In genomic region chr5:74121861-74122630, GRCm38 (mm10) we compare ENCODE assay signal across 11 mouse cellular contexts. TPM values are rescaled to one million over a fixed set of nuclear protein-coding genes. Genes with fewer than 3 reads are reported as not detected.
DNase-seq lines count a peak whose midpoint lies in the region; ATAC-seq lines count a peak whose summit lies in the region.
"Had no signal": no experiment of that assay in that cellular context is flagged by ENCODE, and none has a peak within 500 bp of the region (broad histone marks: within the 10 kb centered on the region; RNA-seq: fewer than 3 reads in every experiment).

No protein-coding gene starts in this region.

- peak overlapping the region; percentile 65 for H3K27ac ChIP-seq in kidney, embryonic 16.5 days (ENCODE audit: low read length)
- peak overlapping the region; percentile 24; the same call in 1 of the 2 replicates for H3K27ac ChIP-seq in embryonic facial prominence, embryonic 14.5 days (replicated peaks; ENCODE audit: low read depth, low read length)
- H3K27ac ChIP-seq: liver, embryonic 14.5 days had no signal

- H3K36me3 ChIP-seq in kidney, embryonic 16.5 days (ENCODE audit: insufficient read depth, low read length) = no peaks in the 10 kb centered on the region
- H3K36me3 ChIP-seq in embryonic facial prominence, embryonic 14.5 days (ENCODE audit: control insufficient read depth, insufficient read depth, low read length) = no peaks in the 10 kb centered on the region

- H3K4me1 ChIP-seq in kidney, embryonic 16.5 days (ENCODE audit: insufficient read depth, low read length) = peaks cover 11% of the 10 kb centered on the region
- peaks cover 13% of the 10 kb centered on the region; the same call in 1 of the 2 replicates for H3K4me1 ChIP-seq in embryonic facial prominence, embryonic 14.5 days (ENCODE audit: control insufficient read depth, insufficient read depth, low read length)

- H3K9ac ChIP-seq in kidney, embryonic 16.5 days (replicated peaks; ENCODE audit: low read length) = no peak overlapping the region
- no peak overlapping the region for H3K9ac ChIP-seq in embryonic facial prominence, embryonic 14.5 days (ENCODE audit: low read depth, low read length)
- H3K9ac ChIP-seq: liver, embryonic 14.5 days had no signal

- DNase-seq in kidney, postnatal 14 days = no peak
- DNase-seq in embryo, embryonic 11 days = peak; percentile 57
- DNase-seq in embryonic facial prominence, embryonic 14.5 days (ENCODE audit: low spot score) = peak; percentile 84
- DNase-seq in thymus, adult 18-20 months = peak; percentile 15 to 46
- no peak for DNase-seq in cerebellum, postnatal 4 days (ENCODE audit: low spot score in 2 of 2)
- DNase-seq in lung, adult 18-20 months = no peak
- DNase-seq: cerebellum, adult 2 months; layer of hippocampus, adult 9-11 months; spleen, adult 18-20 months had no signal

- peak; percentile 61 for ATAC-seq in kidney, embryonic 16.5 days (ENCODE audit: low FRiP score, low TSS enrichment)
- ATAC-seq in embryonic facial prominence, embryonic 14.5 days (ENCODE audit: low read depth) = peak; percentile 83

- no peak overlapping the region for H3K4me3 ChIP-seq in kidney, embryonic 16.5 days (ENCODE audit: low read length)
- H3K4me3 ChIP-seq in embryonic facial prominence, embryonic 14.5 days (ENCODE audit: low read depth, low read length) = no peak overlapping the region

- H3K9me3 ChIP-seq in kidney, embryonic 16.5 days (ENCODE audit: low read length) = no peaks in the 10 kb centered on the region; the same call in 1 of the 2 replicates
- H3K9me3 ChIP-seq in embryonic facial prominence, embryonic 14.5 days (ENCODE audit: control insufficient read depth, low read length) = no peaks in the 10 kb centered on the region

- H3K4me2 ChIP-seq in kidney, embryonic 16.5 days (replicated peaks; ENCODE audit: low read depth, low read length) = no peak overlapping the region
- no peak overlapping the region for H3K4me2 ChIP-seq in embryonic facial prominence, embryonic 14.5 days (ENCODE audit: low read depth, low read length)

- WGBS in kidney, embryonic 16.5 days = 36% methylated on average over 9 of the region's 9 CpGs
- WGBS in embryonic facial prominence, embryonic 14.5 days = 56% methylated on average over 9 of the region's 9 CpGs

- no peaks in the 10 kb centered on the region for H3K27me3 ChIP-seq in kidney, embryonic 16.5 days (ENCODE audit: insufficient read depth, low read length)
- no peaks in the 10 kb centered on the region for H3K27me3 ChIP-seq in embryonic facial prominence, embryonic 14.5 days (replicated peaks; ENCODE audit: control insufficient read depth, insufficient read depth, low read length)

RNA-seq across cellular contexts. Expression of gene Usp46, which starts 53.8 kb away (rescaled TPM):
- polyA plus RNA-seq in kidney, embryonic 16.5 days (2015; fragmentation: Nextera tagmentation; extraction: Ambion mirVana) = 27.3 and 30.4 TPM in 2 replicates
- polyA plus RNA-seq in embryonic facial prominence, embryonic 14.5 days (2014; fragmentation: Nextera tagmentation; extraction: Ambion mirVana) = 35.4 and 36.5 TPM in 2 replicates

Comparison
In these comparisons a context has a peak if more than half of its experiments do, and no peak if none do; other contexts are left out.
1. DNase-seq: peak in embryo, embryonic 11 days (single experiment), embryonic facial prominence, embryonic 14.5 days (single experiment) and thymus, adult 18-20 months (2 of 2); none in kidney, postnatal 14 days (single experiment), cerebellum, postnatal 4 days (0 of 2) and lung, adult 18-20 months (0 of 2).